Mouse (Mus musculus) forebrain, embryonic 12.5 days (tissue): ENCODE results near the gene Ntng1. TPM values are rescaled to one million over a fixed set of nuclear protein-coding genes. Genes with fewer than 3 reads are reported as not detected.

ENCODE experiments used
- ATAC-seq: fragments of 200-750 bp; cut with Nextera tagmentation; 2 replicates; pipeline ENCODE4 v1.8.0; 2017; ENCODE audit warnings: moderate TSS enrichment; ENCODE audit not compliant: low FRiP score
- H3K27ac ChIP-seq: fragments of 300-500 bp; sonication (generic); 2 replicates; pipeline ENCODE4 v1.5.1; 2016; ENCODE audit warnings: mild to moderate bottlenecking
- H3K27me3 ChIP-seq: fragments of 300-500 bp; sonication (generic); 2 replicates; pipeline ENCODE4 v1.6.1; 2016; ENCODE audit warnings: mild to moderate bottlenecking
- H3K36me3 ChIP-seq: fragments of 300-500 bp; sonication (generic); replicated peaks from 2 replicates; pipeline ENCODE4 v1.6.1; 2016; ENCODE audit warnings: mild to moderate bottlenecking
- H3K4me1 ChIP-seq: fragments of 300-500 bp; sonication (generic); 2 replicates; pipeline ENCODE4 v1.6.1; 2016
- H3K4me2 ChIP-seq: fragments of 300-500 bp; sonication (generic); 2 replicates; pipeline ENCODE4 v1.6.1; 2016; ENCODE audit warnings: mild to moderate bottlenecking, moderate library complexity
- H3K4me3 ChIP-seq: fragments of 300-500 bp; sonication (generic); replicated peaks from 2 replicates; pipeline ENCODE4 v1.5.1; 2016; ENCODE audit warnings: mild to moderate bottlenecking
- H3K9ac ChIP-seq: fragments of 300-500 bp; sonication (generic); 2 replicates; pipeline ENCODE4 v1.6.1; 2016; ENCODE audit warnings: mild to moderate bottlenecking
- H3K9me3 ChIP-seq: fragments of 300-500 bp; sonication (generic); 2 replicates; pipeline ENCODE4 v1.6.1; 2016
- WGBS: fragments of 180-500 bp; shearing (Covaris S2); methylation state at CpG from one replicate; pipeline ENCODE4 v1.1.7; 2016; 5-methylcytosine and 5-hydroxymethylcytosine counted together
- polyA plus RNA-seq: library from polyadenylated mRNA; unstranded; fragments of >200 nt; fragmentation: Nextera tagmentation; extraction: Ambion mirVana; gene quantifications from 2 replicates; pipeline ENCODE4 v1.2.1, GENCODE M21; 2016

The Ntng1 gene
- polyA plus RNA-seq, 1 experiment from 2014 or later = 5.2 TPM

- no peak overlapping the region for H3K4me2 ChIP-seq
- no peak overlapping the region for H3K4me3 ChIP-seq
- WGBS = 67% methylated on average over 6 of the region's 6 CpGs
- peaks cover 7% of the 10 kb centered on the region; the same call in 1 of the 2 replicates for H3K4me1 ChIP-seq
- no peaks in the 10 kb centered on the region for H3K9me3 ChIP-seq
- H3K27me3 ChIP-seq = no peaks in the 10 kb centered on the region
- no peak overlapping the region for H3K27ac ChIP-seq
- no peaks in the 10 kb centered on the region for H3K36me3 ChIP-seq
- H3K9ac ChIP-seq = no peak overlapping the region
- no peak for ATAC-seq
Measured at GRCm38 (mm10) chr3:110129607-110130006, 14.2 kb downstream of the Ntng1 start.

DNA sequence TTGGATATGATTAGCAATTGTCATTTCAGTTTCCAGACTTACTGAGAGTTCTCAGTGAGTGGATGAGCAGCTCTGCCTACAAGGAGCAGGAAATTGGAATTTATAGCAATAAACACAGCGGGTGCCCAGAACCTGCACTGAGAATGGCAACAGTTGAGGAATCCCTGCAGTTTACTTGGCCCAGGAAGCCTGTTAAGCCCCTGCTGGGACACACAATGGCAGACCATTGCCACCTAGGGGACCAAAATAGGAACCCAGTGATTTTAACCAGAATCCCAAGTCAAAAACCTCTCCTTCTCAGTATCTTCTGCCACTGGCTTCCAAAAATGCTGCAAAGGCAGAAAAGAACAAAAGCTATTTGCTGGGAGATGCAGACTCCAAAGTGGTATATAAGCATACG lies 37.8 kb downstream of the Ntng1 start:
- WGBS = 31% methylated on average over 2 of the region's 2 CpGs
- Histone ChIP-seq H3K9ac (no peak overlapping the region), H3K9me3 (no peaks in the 10 kb centered on the region), H3K4me2 (no peak overlapping the region), H3K36me3 (no peaks in the 10 kb centered on the region), H3K4me3 (no peak overlapping the region), H3K4me1 (no peaks in the 10 kb centered on the region), H3K27ac (no peak overlapping the region), H3K27me3 (no peaks in the 10 kb centered on the region)
- no peak for ATAC-seq

GRCm38 (mm10) chr3:110094407-110094806 lies 49.4 kb downstream of the Ntng1 start:
- no peak overlapping the region for H3K4me2 ChIP-seq
- no peak overlapping the region for H3K27ac ChIP-seq
- no peaks in the 10 kb centered on the region for H3K27me3 ChIP-seq
- no peak overlapping the region for H3K4me3 ChIP-seq
- ATAC-seq = no peak
- H3K36me3 ChIP-seq = no peaks in the 10 kb centered on the region
- 70% methylated on average over 2 of the region's 2 CpGs for WGBS
- no peak overlapping the region for H3K9ac ChIP-seq
- no peaks in the 10 kb centered on the region for H3K4me1 ChIP-seq
- no peaks in the 10 kb centered on the region for H3K9me3 ChIP-seq

GRCm38 (mm10) chr3:110094003-110094402 lies 49.8 kb downstream of the Ntng1 start:
- Histone ChIP-seq H3K4me3 (no peak overlapping the region), H3K9ac (no peak overlapping the region), H3K9me3 (no peaks in the 10 kb centered on the region), H3K4me2 (no peak overlapping the region), H3K27me3 (no peaks in the 10 kb centered on the region), H3K27ac (no peak overlapping the region), H3K36me3 (no peaks in the 10 kb centered on the region), H3K4me1 (no peaks in the 10 kb centered on the region)
- 54% methylated on average over 3 of the region's 3 CpGs for WGBS
- no peak for ATAC-seq

DNA sequence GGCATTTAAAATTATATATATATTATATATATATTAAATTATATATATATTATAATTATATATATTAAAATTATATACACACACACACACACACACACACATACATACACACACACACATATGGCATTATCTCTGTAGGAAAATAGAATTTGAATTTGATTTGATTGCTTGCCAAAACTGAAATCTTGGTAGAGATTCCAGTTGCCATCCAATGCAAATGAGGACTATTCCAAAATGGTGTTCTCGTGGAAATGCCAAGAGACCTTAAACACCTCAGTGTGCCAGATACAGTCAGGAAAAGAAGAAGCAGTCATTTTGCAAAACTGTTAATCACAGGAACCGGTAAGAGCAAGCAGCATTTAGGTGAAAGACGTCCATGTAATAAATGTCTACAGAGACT lies 51.3 kb downstream of the Ntng1 start:
- Histone ChIP-seq H3K9ac (no peak overlapping the region), H3K27me3 (no peaks in the 10 kb centered on the region), H3K4me3 (no peak overlapping the region), H3K4me2 (no peak overlapping the region), H3K9me3 (no peaks in the 10 kb centered on the region), H3K27ac (no peak overlapping the region), H3K4me1 (no peaks in the 10 kb centered on the region), H3K36me3 (no peaks in the 10 kb centered on the region)
- no peak for ATAC-seq
- WGBS = 81% methylated on average over 3 of the region's 3 CpGs

DNA sequence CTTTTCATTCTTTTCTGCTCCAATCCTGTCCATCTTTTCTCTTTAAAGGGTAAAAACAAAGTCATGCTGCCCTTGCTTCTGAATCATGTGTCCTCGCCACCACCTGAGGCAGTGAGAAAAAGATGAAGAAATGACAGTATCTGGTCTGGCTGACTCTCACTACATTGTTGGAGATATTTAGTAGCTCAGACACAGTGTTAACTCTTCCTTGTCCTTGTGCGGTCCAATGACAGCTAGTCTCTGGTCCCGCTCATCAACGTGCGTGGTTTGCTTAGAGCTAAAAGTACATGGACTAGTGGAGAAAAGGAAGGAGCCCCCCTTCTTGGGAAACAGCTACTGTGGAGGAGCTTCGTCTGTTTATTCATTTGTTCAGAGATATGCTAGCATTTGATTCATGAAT lies 56.6 kb downstream of the Ntng1 start:
- H3K9ac ChIP-seq = no peak overlapping the region
- no peak overlapping the region for H3K4me3 ChIP-seq
- no peaks in the 10 kb centered on the region for H3K4me1 ChIP-seq
- H3K4me2 ChIP-seq = no peak overlapping the region
- H3K27ac ChIP-seq = no peak overlapping the region
- H3K9me3 ChIP-seq = no peaks in the 10 kb centered on the region
- ATAC-seq = no peak
- WGBS = 91% methylated on average over 6 of the region's 6 CpGs
- no peaks in the 10 kb centered on the region for H3K27me3 ChIP-seq
- no peaks in the 10 kb centered on the region for H3K36me3 ChIP-seq

- Histone ChIP-seq H3K4me2 (no peak overlapping the region), H3K9me3 (no peaks in the 10 kb centered on the region), H3K27me3 (no peaks in the 10 kb centered on the region), H3K27ac (no peak overlapping the region), H3K4me1 (no peaks in the 10 kb centered on the region), H3K36me3 (no peaks in the 10 kb centered on the region), H3K4me3 (no peak overlapping the region), H3K9ac (no peak overlapping the region)
- 63% methylated on average over 2 of the region's 2 CpGs for WGBS
- no peak for ATAC-seq
Measured at GRCm38 (mm10) chr3:110085336-110085735, 58.5 kb downstream of the Ntng1 start.

- 88% methylated on average over 6 of the region's 6 CpGs for WGBS
Measured at GRCm38 (mm10) chr3:110064709-110065256, 79.0 kb downstream of the Ntng1 start.

GRCm38 (mm10) chr3:110055915-110056314 lies 87.9 kb downstream of the Ntng1 start:
- no peak overlapping the region for H3K4me3 ChIP-seq
- ATAC-seq = no peak
- no peaks in the 10 kb centered on the region for H3K36me3 ChIP-seq
- H3K27ac ChIP-seq = no peak overlapping the region
- H3K9ac ChIP-seq = no peak overlapping the region
- WGBS = 94% methylated on average over 6 of the region's 6 CpGs
- no peaks in the 10 kb centered on the region for H3K27me3 ChIP-seq
- H3K4me1 ChIP-seq = no peaks in the 10 kb centered on the region
- H3K4me2 ChIP-seq = no peak overlapping the region
- no peaks in the 10 kb centered on the region for H3K9me3 ChIP-seq

More at GRCm38 (mm10) chr3:110064709-110065256, 79.0 kb downstream of the Ntng1 start:
- Histone ChIP-seq H3K9me3 (no peaks in the 10 kb centered on the region), H3K36me3 (no peaks in the 10 kb centered on the region), H3K4me2 (no peak overlapping the region), H3K27ac (no peak overlapping the region), H3K4me3 (no peak overlapping the region), H3K27me3 (no peaks in the 10 kb centered on the region), H3K9ac (no peak overlapping the region), H3K4me1 (no peaks in the 10 kb centered on the region)
- no peak for ATAC-seq

- H3K4me1 ChIP-seq = no peaks in the 10 kb centered on the region
- no peak overlapping the region for H3K9ac ChIP-seq
- 90% methylated on average over 6 of the region's 6 CpGs for WGBS
- H3K27ac ChIP-seq = no peak overlapping the region
- H3K4me3 ChIP-seq = no peak overlapping the region
- H3K4me2 ChIP-seq = no peak overlapping the region
- no peaks in the 10 kb centered on the region for H3K9me3 ChIP-seq
- H3K36me3 ChIP-seq = no peaks in the 10 kb centered on the region
- ATAC-seq = no peak
- H3K27me3 ChIP-seq = no peaks in the 10 kb centered on the region
Measured at GRCm38 (mm10) chr3:110055433-110055832, 88.4 kb downstream of the Ntng1 start.

DNA sequence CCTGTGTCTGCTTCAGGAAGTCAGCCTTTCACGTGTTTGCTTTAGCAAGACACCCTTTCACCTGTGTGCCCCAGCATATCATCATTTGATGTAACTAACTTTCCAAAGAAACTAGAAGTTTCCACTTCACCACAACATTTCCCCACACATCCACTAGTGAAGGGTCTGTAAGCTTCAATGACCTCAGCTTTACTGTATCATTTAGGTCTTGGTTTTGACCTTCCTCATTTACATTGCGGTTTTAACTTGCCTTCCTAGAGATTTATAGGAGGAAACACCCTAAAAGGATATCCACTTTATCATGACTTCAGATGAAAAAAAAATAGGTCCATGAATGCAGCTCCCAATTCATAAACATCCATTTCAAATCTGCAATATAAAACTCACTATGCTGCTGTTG lies 89.7 kb downstream of the Ntng1 start:
- Histone ChIP-seq H3K27me3 (no peaks in the 10 kb centered on the region), H3K4me3 (no peak overlapping the region), H3K36me3 (no peaks in the 10 kb centered on the region), H3K4me1 (no peaks in the 10 kb centered on the region), H3K9ac (no peak overlapping the region), H3K4me2 (no peak overlapping the region), H3K9me3 (no peaks in the 10 kb centered on the region), H3K27ac (no peak overlapping the region)
- ATAC-seq = no peak
- WGBS = 81% methylated on average over 2 of the region's 2 CpGs

DNA sequence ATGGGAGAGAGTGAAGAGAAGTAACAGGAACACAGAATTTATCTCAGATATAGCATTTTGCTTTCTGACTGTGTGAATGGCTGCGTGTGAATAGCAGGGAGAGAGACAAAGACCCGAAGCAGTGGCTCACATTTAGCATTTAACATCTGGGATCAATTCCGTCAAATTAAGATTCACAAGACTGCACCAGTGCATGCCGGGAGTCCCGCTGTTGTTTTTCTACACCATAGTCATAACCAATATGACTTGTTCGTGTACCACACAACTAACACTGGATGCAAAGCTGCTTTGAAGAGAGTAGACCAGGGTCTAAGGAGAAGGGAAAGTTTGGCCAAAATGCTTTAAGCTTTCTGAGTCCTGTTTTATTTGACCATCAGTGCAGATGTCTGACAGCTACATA lies 95.7 kb downstream of the Ntng1 start:
- Histone ChIP-seq H3K27me3 (no peaks in the 10 kb centered on the region), H3K36me3 (no peaks in the 10 kb centered on the region), H3K4me2 (no peak overlapping the region), H3K4me1 (no peaks in the 10 kb centered on the region), H3K9me3 (no peaks in the 10 kb centered on the region), H3K27ac (no peak overlapping the region), H3K4me3 (no peak overlapping the region), H3K9ac (no peak overlapping the region)
- 64% methylated on average over 6 of the region's 6 CpGs for WGBS
- ATAC-seq = no peak

- Histone ChIP-seq H3K27me3 (no peaks in the 10 kb centered on the region), H3K4me1 (no peaks in the 10 kb centered on the region), H3K9me3 (no peaks in the 10 kb centered on the region), H3K4me3 (no peak overlapping the region), H3K27ac (no peak overlapping the region), H3K4me2 (no peak overlapping the region), H3K9ac (no peak overlapping the region), H3K36me3 (no peaks in the 10 kb centered on the region)
- ATAC-seq = no peak
- WGBS = 92% methylated on average over 2 of the region's 2 CpGs
Measured at GRCm38 (mm10) chr3:110046750-110047149, 97.1 kb downstream of the Ntng1 start.
